Mouse (Mus musculus) heart, postnatal 36 days (tissue): Measurements from ENCODE around the gene Tspan13. TPM values are rescaled to one million over a fixed set of nuclear protein-coding genes. Genes with fewer than 3 reads are reported as not detected.
A peak's percentile ranks its signal among the peaks of the same experiment; 100 is the strongest.

ENCODE experiments used
- DNase-seq, 2 experiments: peaks; one replicate each; pipeline ENCODE4 v3.0.0; 2021 to 2022
- intact Hi-C: fragments of 180-260 bp; cut with DNase I; formaldehyde crosslinking; loops from one replicate; pipeline ENCODE4 v1.15.1; 2025
- total RNA-seq, 2 experiments: library from RNA; stranded (reverse); gene quantifications; 2 replicates each; pipeline ENCODE4 v1.2.3; 2021

Gene Tspan13
- total RNA-seq = 10 to 100 TPM; 47.2 to 57.1 TPM

DNA sequence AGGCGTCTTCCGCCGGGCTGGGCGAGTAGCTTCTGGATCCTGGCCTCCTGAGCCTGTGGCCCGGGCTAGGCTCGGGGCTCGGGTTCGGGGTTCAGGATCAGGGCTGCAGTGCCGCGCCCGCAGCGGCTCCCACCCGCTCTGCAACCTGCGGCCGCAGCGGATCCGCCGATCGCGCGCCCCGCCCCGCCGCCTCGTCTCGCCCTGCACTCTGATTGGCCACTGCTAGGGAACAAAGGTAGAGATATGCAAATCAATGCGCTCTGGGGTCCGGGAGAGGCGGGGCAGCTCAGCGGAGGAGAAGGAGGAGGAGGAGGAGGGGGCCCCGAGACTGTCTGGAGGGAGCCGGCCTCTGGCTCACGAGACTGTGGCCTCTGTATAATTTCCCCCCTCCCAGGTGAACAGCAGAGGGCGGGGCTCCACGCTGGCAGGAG lies at the start of gene Tspan13:
Gene Tspan13 (minus strand): TSS at position 153 of the 431 bp plus-strand sequence.
- DNase-seq = peak; percentile 82 to 83
- intact Hi-C loops = loop anchor here (5.0 kb wide), 2 partner anchors 115 to 145 kb away; partner anchors contain the start of genes Ankmy2 and Bzw2

DNA sequence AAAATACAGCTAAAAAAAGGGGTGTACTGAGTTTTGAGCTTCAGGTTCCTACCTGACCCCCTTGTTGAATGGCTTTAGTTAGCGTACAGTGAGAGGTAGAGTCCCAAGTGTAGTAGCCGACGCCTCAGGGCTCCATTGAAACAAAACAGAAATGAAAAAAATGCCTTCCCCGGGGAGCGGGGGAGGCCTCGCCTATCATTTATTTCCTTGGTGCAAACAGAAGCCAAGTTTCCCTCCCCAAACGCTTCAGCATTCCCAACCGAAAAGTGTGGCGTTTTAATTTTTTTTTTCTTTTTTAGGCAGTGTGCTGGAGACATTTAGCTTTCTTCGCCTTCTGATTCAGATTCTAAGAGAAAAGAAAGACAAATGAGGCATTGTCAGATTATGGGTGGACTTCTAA lies 49.7 kb upstream of the Tspan13 start:
- no peak for DNase-seq
- intact Hi-C loops = no loop called here

DNA sequence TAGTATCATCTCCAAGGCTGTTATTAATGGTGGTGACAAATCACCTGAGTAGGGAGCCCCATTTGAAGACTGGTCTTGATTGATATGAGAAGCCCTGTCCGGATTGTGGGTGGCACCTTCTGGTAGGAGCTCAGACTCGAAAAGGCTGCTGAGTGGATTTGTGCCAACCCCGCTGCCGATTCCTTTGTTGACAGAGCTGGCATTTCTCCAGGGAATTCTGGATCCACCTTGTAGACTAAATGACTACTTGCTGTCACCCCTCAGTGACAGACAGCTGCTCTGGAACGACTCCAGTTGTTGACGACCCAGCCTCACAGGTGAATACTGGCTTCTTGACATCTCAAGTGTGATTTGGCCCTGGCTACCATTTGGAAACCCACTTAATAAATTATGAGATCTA lies 46.9 kb upstream of the Tspan13 start:
- DNase-seq = no peak
- intact Hi-C loops = no loop called here

DNA sequence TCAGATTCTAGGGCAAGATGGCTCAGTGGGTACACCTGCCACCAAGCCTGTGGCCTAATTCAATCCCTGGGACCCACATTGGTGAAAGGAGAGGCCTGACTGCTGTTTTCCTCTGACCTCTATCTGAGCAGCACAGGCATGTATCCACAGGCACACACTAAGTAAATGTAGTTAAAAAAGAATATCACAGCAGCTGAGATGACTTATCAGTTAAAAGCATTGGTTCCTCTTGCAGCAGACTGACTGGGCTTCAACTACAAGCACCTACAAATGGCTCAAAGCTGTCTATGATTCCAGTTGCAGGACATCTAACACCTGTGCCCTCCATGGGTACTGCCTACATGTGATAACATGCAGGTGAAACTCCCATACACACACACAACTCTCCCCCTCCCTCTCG lies 46.5 kb upstream of the Tspan13 start:
- no peak for DNase-seq
- intact Hi-C loops = no loop called here

DNA sequence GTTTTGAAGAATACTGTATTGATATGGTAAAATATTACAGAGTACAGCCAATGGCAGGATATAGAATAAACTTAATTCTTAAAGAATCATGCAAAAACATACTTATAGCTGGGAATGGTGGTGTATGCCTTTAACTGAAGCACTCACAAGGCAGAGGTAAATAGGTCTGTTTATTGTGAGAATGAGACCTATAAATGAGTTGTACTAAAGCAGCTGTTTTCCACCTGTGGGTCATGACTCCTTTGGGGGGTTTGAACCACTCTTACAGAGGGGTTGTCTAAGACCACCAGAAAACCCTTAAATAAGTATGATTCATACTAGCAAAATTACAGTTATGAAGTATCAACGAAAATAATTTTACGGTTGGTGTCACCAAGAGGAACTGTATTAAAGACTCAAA lies 43.1 kb upstream of the Tspan13 start:
- DNase-seq = no peak
- intact Hi-C loops = no loop called here

DNA sequence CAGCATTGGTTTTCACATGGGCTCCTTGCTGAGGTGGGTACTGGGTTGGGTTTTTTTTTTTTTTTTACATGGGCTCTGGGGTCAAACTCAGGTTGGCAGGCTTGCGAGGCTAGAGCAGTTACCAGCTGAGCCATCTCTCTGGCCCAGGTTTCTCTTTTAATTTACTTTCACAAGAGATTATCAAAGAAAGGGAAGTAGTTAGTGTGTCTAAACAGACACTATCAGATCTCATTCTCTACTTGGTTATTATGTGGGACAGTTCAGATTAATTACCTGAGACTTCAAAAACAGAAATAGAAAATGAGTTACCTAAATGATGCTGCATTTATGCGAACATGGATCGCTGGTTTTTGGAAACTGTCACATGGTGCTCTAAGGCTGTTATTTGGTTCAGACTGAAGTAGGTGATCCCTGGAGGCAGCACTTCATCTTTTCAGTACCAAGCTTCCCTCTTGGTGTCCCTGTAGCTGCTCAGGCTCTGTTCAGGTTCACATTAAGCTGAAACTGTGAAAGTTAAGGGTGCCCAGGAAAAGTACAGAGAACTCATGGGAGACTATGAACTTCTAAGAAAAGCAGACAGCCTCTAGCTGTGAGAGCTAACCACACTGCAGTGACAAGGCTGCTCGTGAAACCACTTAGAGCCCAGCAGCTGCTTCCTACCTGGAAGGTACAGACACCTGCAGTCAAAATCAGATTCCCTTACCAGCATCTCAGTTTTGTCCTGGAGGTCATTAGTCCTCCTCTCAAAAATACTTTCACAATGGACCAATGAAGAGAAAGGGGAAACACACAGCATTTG lies 36.0 kb upstream of the Tspan13 start:
- no peak for DNase-seq

DNA sequence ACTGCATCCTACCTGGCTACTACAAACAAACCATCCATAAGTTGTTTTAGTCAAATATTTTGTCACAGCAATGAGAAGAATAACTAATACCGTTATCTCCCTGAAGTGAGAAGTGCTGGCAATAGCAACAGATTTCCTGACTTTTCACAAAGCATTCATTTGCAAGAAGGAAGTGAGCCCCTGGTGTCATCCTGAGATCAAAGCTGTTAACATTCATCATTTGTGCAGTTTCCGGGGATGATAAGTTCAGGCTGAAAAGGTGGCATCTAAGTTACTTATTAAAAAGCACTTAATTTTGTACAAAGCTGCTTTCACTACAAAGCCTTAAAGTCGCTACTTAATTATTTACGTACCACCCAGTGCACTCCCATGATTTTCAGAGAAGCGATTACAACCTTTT lies 30.6 kb upstream of the Tspan13 start:
- no peak for DNase-seq
- intact Hi-C loops = no loop called here

More for the DNA sequence above, 36.0 kb upstream of the Tspan13 start:
- intact Hi-C loops = no loop called here

DNA sequence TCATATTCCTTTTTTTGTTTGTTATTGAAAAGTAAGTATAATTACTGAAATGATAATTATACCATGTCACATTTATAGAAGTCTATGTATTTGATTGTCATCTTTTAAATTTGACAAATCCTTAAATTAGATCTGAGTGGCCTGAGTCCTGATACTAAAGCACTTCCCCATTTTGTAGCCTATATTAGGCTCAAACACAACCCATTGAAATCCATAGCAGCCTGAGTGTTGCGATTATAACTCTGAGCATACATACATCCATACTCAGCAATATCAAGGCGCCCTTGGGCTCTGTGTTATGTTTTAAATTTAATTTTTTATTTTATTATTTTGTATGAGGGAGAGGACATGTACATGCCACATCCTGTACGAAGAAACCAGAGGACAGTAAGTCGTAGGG lies 27.9 kb upstream of the Tspan13 start:
- intact Hi-C loops = no loop called here
- no peak for DNase-seq

DNA sequence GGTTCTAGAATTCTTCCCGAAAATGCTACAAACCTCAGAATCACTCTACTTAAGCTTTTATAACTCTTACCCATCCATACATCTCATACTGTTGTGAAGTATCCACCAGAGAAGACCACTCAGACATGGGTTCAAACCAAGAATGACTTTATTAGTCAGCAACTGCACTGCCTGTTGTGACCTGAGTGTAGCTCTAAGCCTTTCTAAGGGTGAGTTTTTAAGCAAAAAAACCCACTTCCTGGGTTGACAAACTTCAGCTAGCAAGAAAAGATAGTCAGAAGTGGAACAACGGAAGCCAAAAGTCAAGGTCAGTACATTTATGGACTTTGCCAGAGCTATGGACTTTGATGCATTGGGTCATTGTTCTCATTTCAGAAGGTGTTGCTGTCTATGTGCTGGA lies 25.2 kb upstream of the Tspan13 start:
- intact Hi-C loops = no loop called here
- no peak for DNase-seq

DNA sequence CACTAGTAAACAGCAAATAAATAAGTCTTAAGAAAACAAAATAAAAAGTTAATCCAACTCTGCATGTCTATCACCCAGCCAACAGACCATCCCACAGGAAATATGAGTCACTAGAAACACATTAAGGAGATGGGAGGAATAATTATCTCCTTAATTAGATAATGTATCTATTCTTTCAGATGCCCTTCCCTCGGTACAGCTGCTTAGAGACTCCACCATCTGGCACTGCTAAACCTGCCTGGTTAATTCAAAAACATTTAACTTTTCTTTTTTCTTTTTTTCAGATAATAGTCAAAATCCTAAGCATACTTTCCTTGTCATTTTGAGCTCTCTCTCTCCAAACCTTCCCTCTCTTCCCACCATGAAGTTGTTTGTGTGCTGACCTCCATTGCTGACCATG lies 23.6 kb upstream of the Tspan13 start:
- intact Hi-C loops = no loop called here
- no peak for DNase-seq

DNA sequence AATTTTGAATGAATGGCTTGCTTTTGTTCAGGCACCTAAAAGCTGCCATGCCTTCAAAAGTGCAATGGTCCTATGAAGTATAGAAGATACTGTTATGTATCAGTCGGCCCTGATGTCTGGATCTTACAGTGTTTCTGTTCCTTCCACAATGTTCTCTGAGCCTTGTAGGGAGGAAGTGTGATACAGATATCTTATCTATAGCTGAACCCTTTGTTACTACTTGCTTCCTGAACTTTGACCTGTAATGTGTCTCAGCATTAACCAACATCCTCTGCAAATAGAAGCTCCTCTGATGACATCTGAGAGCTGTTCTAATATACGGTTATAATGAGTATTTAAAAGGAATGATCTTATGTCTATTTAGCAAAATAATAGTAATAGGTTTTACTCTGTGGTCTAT lies 15.4 kb upstream of the Tspan13 start:
- intact Hi-C loops = no loop called here

DNA sequence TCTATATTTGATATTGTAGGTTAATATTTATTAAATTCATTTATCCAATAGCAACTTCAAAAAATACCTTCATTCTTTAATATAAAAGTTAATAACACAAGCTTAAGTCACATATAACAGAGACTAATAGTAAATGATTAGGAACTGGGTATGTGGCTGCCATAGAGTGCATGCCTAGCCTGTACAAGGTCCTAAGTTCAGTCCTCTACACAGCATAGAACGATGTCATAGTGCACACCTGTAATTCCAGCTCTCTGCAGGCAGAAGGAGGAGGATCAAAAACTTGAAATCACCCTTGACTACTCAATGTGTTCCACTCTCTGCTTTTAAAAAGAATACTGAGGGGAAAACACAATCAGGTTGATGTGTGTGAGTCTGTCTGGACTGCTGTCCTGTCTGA lies 8.0 kb upstream of the Tspan13 start:
- DNase-seq = no peak
- intact Hi-C loops = no loop called here

More for the DNA sequence above, 15.4 kb upstream of the Tspan13 start:
- DNase-seq = no peak

DNA sequence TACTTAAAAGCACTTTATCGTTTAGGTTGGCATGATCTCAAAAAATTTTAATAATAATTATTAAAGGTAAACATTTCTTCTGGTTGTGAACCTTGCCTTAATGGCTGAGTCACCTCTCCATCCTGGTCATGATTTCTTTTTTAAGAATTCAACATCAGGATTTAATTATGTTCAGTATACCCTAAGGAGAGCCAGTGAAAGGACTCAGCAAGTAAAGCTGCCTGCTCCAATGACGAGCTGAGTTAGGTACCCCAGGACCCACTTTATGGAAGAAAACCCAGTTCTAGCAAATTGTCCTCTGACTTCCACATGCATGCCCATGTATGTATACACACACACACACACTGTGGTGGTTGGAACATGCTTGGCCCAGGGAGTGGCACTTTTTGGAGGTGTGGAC lies 5.3 kb upstream of the Tspan13 start:
- no peak for DNase-seq
- intact Hi-C loops = no loop called here

DNA sequence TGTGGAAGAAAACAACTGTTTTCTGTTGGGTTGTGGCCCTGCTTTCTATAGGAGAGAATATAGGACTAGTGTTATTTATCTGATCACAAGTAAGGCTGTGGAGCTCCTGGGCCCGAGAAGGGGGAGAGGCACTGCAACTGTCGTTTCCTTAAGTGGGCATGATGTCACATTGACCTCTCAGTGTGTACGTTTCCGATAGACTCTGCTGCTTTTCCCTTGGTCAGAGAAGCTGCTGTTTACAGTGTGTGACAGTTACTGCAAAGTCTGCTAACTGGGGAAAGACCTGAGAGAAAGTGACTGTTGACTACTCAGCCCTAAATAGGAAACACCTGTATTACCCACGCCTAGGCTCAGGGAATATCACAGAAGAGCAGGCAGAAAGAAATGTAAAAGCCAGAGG lies 3.9 kb upstream of the Tspan13 start:
- no peak for DNase-seq
- intact Hi-C loops = no loop called here

DNA sequence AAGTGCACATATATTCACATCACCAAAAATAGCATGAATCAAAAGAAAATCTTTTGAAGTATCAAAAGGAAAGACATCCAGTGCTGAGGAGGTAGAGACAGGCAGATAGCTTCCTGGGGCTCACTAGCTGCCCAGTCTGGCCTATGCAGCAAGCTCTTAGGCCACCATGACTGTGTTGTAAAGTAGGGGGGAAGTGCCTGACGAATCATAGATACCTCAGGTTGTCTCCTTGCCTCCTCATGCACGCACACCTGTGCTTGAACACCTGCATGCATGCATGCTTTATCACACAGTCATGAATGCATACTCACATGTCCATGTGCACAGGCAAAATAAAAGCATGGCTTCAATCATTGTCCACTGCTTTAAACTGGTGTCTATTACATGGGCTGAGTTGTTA lies 2.4 kb upstream of the Tspan13 start:
- intact Hi-C loops = loop anchor here (5.0 kb wide), 2 partner anchors 113 to 147 kb away; partner anchors contain the start of genes Ankmy2 and Bzw2
- DNase-seq = no peak

DNA sequence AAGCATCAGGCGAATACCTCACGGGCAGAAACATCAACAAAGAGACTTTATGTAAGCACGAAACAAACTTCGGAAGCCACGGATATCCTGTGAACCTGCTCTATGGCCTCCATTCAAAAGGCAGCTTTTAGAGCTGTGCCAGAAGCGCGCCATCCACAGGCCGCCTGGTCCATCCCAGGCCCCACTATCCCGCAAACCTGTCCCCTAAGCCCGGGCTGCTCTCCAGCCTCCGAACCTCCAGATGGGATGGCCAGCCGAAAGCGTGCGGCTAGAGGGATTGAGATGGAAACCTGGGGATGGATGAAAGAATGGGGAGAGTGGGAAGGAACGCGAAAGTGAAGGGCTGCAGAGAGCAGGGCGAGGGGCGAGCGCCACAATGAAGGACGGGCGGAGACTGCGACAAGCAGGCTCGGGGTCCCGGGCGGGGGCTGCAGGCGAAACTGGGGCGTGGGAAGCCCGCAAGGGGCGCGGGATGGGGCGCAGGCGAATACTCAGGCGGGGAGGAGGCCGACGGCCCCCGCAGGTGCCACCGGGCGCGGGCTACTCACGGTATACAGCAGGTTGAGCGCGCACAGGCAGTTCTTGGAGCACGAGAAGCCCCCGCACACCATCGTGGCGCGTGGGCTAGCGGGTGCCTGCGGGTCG lies 475 bp downstream of the Tspan13 start:
- intact Hi-C loops = loop anchor here (5.0 kb wide), 2 partner anchors 115 to 145 kb away; partner anchors contain the start of genes Ankmy2 and Bzw2
- DNase-seq = peak; percentile 62 to 63

DNA sequence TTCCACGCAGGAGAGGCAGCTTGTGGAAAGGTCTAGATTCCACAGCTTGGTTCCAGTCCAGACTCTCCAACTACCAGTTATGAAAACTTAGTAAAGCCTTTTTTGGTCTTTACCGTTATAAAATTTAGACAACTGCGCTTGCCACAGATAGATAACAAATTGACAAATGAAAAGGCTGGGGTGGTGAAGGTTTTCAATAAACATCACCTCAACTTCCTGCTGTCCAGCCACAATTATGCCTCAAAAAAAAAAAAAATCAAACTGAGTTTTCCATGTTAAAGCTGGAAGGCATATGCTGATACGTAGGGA lies 1.1 kb downstream of the Tspan13 start:
- intact Hi-C loops = loop anchor here (5.0 kb wide), 2 partner anchors 116 to 144 kb away; partner anchors contain the start of genes Ankmy2 and Bzw2
- no peak for DNase-seq

DNA sequence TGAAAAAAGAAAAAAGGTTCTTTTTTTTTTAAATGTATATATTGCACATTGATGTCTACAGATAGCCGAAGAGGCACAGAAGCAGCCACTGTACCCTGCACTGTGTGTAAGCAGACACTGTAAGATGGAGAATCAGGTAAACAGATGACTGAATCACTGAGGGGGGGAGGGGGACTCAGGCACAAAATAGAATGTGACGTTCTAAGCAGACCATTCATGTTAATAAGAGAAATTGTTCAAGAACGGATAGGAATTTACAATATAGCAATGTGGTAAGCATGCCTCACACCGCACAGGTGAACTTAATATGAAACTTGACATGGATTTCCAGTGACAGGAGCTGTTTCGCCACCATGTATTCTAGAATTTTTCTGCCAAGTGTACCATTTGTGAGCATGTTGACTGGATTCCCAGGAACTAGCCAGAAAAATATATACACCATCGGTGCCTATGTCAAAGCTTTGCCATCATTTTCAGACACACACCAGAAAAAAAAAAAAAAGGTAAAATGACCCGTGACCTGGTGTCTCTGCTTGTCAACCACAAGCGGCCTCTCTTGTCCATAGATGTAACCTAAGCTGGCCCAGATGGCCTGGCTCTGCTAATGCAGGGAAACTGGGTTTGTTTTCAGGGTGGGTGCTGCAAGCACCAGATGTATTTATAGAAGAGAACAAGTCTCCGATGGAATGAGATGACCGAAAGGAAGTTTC lies 1.6 kb downstream of the Tspan13 start:
- intact Hi-C loops = loop anchor here (5.0 kb wide), 2 partner anchors 117 to 143 kb away; partner anchors contain the start of genes Ankmy2 and Bzw2
- DNase-seq = peak in 1 of 2 experiments; percentile 28

DNA sequence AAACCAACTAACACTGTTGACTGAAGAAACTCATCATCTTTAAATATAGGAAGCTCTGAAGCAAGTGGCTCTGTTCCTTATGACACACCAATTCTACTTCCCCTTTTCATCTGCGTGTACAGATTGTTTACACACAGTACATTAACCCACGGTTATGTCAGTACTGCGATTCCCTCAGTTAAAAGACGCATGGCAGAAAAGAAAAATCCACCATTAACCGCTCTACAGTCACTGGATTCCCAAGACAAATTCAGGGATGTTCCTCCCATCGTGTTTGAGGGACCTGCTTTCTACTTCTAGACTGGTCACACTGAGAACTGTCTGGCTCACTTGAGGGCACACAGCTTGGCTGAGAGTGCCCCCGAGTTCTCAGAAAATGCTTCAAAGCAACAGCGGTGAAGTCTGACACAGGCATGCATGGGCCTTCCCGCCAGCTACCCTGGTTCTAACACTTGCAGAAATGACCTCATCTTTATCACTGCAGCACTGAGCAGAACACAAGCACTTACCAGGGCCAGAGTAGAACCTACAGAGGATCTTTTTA lies 2.7 kb downstream of the Tspan13 start:
- intact Hi-C loops = loop anchor here (5.0 to 10.0 kb wide), 4 partner anchors 118 to 1065 kb away; partner anchors contain the start of genes Ankmy2, Bzw2 and Meox2
- DNase-seq = peak in 1 of 2 experiments; percentile 26

DNA sequence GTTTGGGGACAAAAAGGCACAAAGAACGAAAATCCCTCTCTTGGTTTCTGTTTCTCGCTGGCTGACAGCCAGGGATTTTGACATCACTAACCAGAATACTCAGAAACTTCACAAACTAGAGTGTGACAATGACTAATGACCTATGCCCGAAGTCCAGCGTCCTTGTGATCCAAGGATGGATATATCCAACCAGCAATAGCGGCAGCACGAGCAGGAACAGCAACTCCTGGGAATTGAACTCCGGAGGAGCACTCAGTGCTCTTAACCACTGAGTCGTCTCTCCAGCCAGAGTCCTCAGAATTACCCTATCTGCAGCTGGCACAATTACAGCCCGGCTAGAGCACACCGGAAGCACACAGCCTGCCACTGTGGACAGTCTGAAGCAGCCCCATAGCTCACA lies 5.5 kb downstream of the Tspan13 start:
- peak in 1 of 2 experiments; percentile 37 for DNase-seq
- intact Hi-C loops = loop anchor here (10.0 kb wide), 2 partner anchors 572 to 1068 kb away; partner anchors contain the start of gene Meox2

DNA sequence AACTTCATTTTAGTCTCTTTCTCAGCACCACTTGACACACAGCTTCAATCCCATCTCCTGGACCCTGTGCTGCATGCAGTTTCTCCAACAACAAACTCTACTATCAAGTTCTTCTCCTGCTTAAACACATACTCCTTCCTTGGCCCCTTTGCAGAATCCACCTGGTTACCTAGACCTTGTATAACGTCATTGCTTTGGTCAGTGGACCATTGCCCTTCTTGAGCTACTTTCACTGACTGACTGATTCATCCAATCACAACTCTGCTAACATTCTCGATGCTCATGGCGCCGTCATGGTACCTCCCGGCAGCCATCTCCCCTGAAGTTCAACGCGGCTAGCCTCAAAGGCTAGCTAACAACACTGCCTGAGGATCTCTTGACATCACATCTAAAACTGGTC lies 6.2 kb downstream of the Tspan13 start:
- intact Hi-C loops = loop anchor here (10.0 kb wide), 2 partner anchors 571 to 1069 kb away; partner anchors contain the start of gene Meox2
- DNase-seq = no peak
